In the genomic region with DNA sequence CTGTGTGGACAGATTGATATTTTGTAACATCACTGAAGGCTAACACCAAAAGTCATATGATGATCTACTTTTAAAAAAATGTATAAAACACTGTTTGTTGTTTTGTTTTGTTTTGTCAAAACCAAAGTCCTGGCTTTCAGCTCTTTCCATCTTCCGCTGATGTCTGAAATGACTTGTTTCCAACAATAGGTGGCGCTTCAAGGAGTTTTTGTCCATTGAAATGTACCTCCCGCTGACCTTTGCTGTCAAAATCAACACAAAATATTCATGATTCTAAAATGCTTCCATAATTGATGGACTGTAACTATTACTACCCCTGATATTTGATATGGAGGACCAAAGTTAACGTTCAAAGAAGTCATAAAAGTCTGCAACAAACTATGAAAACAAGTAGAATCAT, we compare ENCODE assay signal across 9 mouse cellular contexts. TPM values are rescaled to one million over a fixed set of nuclear protein-coding genes. Genes with fewer than 3 reads are reported as not detected.
A peak's percentile ranks its signal among the peaks of the same experiment; 100 is the strongest.
DNase-seq lines count a peak whose midpoint lies in the region; ATAC-seq and TF ChIP-seq lines count a peak whose summit lies in the region.
"Had no signal": no experiment of that assay in that cellular context is flagged by ENCODE, and none has a peak within 500 bp of the region (broad histone marks: within the 10 kb centered on the region; RNA-seq: fewer than 3 reads in every experiment).

No protein-coding gene starts in this region.

- no peaks in the 10 kb centered on the region for H3K9me3 ChIP-seq in intestine, postnatal 0 days (ENCODE audit: control insufficient read depth)
- no peaks in the 10 kb centered on the region for H3K9me3 ChIP-seq in intestine, embryonic 16.5 days (ENCODE audit: control insufficient read depth, low read length)
- H3K9me3 ChIP-seq: limb, embryonic 12.5 days had no signal

- 46% methylated on average over 4 of the region's 4 CpGs for WGBS in intestine, postnatal 0 days
- WGBS in intestine, embryonic 16.5 days: 41% methylated on average over 4 of the region's 4 CpGs

- no peak overlapping the region for H3K4me2 ChIP-seq in intestine, postnatal 0 days (replicated peaks; ENCODE audit: low read depth)
- no peak overlapping the region for H3K4me2 ChIP-seq in intestine, embryonic 16.5 days (ENCODE audit: low read depth, low read length)
- H3K4me2 ChIP-seq: limb, embryonic 12.5 days had no signal

- DNase-seq in cerebellum, adult 18-20 months: peak; percentile 35 to 37
- DNase-seq in cerebellum, adult 11-12 months: no peak
- peak; percentile 61 for DNase-seq in 416B (ENCODE audit: low read depth)
- no peak for DNase-seq in spleen, postnatal 10 days (ENCODE audit: low spot score in 2 of 2)
- DNase-seq in Muller cell, postnatal 12 days (ENCODE audit: inconsistent ontology term): no peak

- no peak overlapping the region for H3K27ac ChIP-seq in intestine, postnatal 0 days (ENCODE audit: low read depth, low read length)
- H3K27ac ChIP-seq in intestine, embryonic 16.5 days (ENCODE audit: low read length): no peak overlapping the region
- H3K27ac ChIP-seq in cortical plate, adult 2 months (ENCODE audit: insufficient read depth, low read length): no peak overlapping the region
- H3K27ac ChIP-seq: limb, embryonic 12.5 days had no signal

- no peaks in the 10 kb centered on the region for H3K36me3 ChIP-seq in intestine, postnatal 0 days (ENCODE audit: control insufficient read depth, insufficient read depth)
- H3K36me3 ChIP-seq in intestine, embryonic 16.5 days (ENCODE audit: control insufficient read depth, insufficient read depth, low read length): no peaks in the 10 kb centered on the region
- H3K36me3 ChIP-seq: limb, embryonic 12.5 days had no signal

- TF ChIP-seq CTCF in intestine, postnatal 0 days (IDR thresholded peaks at IDR 0.05; ENCODE audit: low read depth): peak; percentile 71
- peak; percentile 27; the same call in 1 of the 2 replicates for TF ChIP-seq CTCF in cortical plate, adult 2 months (IDR thresholded peaks at IDR 0.05; ENCODE audit: extremely low read depth, insufficient read depth, low read length)

- no peak overlapping the region for H3K4me3 ChIP-seq in intestine, postnatal 0 days (ENCODE audit: low read depth, low read length)
- H3K4me3 ChIP-seq in intestine, embryonic 16.5 days (ENCODE audit: low read length): no peak overlapping the region
- no peak overlapping the region for H3K4me3 ChIP-seq in cortical plate, adult 2 months (ENCODE audit: insufficient read depth, low read length)
- H3K4me3 ChIP-seq: limb, embryonic 12.5 days had no signal

- no peak for ATAC-seq in intestine, postnatal 0 days
- no peak for ATAC-seq in intestine, embryonic 16.5 days

- no peaks in the 10 kb centered on the region for H3K4me1 ChIP-seq in intestine, postnatal 0 days (replicated peaks; ENCODE audit: control insufficient read depth, insufficient read depth, low read length)
- H3K4me1 ChIP-seq in intestine, embryonic 16.5 days (ENCODE audit: control insufficient read depth, insufficient read depth, low read length): no peaks in the 10 kb centered on the region
- no peaks in the 10 kb centered on the region for H3K4me1 ChIP-seq in cortical plate, adult 2 months (ENCODE audit: control insufficient read depth, insufficient read depth, low read length)
- H3K4me1 ChIP-seq: limb, embryonic 12.5 days had no signal

- H3K9ac ChIP-seq in intestine, postnatal 0 days (ENCODE audit: low read depth, low read length): no peak overlapping the region
- no peak overlapping the region for H3K9ac ChIP-seq in intestine, embryonic 16.5 days (ENCODE audit: low read depth, low read length)
- H3K9ac ChIP-seq: limb, embryonic 12.5 days had no signal

- no peak for TF ChIP-seq POLR2A in cortical plate, adult 2 months (IDR thresholded peaks at IDR 0.05; ENCODE audit: extremely low read depth, insufficient read depth, low read length)

- H3K27me3 ChIP-seq in intestine, postnatal 0 days (replicated peaks; ENCODE audit: control insufficient read depth, insufficient read depth, low read length): no peaks in the 10 kb centered on the region
- H3K27me3 ChIP-seq in intestine, embryonic 16.5 days (replicated peaks; ENCODE audit: control insufficient read depth, insufficient read depth, low read length): no peaks in the 10 kb centered on the region
- H3K27me3 ChIP-seq: limb, embryonic 12.5 days had no signal

RNA-seq across cellular contexts. Expression of gene Spry1, which starts 5.1 kb away (rescaled TPM):
- polyA plus RNA-seq in intestine, postnatal 0 days (2015; fragmentation: Nextera tagmentation; extraction: Ambion mirVana): 7.9 and 9.2 TPM in 2 replicates
- 11.3 and 13.4 TPM in 2 replicates for polyA plus RNA-seq in intestine, embryonic 16.5 days (2015; fragmentation: Nextera tagmentation; extraction: Ambion mirVana)
- polyA plus RNA-seq in cortical plate, adult 2 months (2012; rRNA removed): 9.9 and 10.8 TPM in 2 replicates

Comparison
In these comparisons a context has a peak if more than half of its experiments do, and no peak if none do; other contexts are left out.
1. DNase-seq: peak in cerebellum, adult 18-20 months (2 of 2) and 416B (single experiment); none in cerebellum, adult 11-12 months (single experiment), spleen, postnatal 10 days (0 of 2) and Muller cell, postnatal 12 days (single experiment).